Mouse (Mus musculus): ENCODE results near the gene Btbd6. TPM values are rescaled to one million over a fixed set of nuclear protein-coding genes. Genes with fewer than 3 reads are reported as not detected.

Gene Btbd6
- polyA plus RNA-seq, 1 experiment from 2014 or later = 20.5 TPM

GRCm38 (mm10) chr12:113016976-113017375 is 40.7 kb downstream of the Btbd6 start:
- no peak overlapping the region for H3K4me3 ChIP-seq
- H3K27me3 ChIP-seq (ENCODE audit: low read depth, poor library complexity, severe bottlenecking) = no peaks in the 10 kb centered on the region
- no peaks in the 10 kb centered on the region for H3K9me3 ChIP-seq (replicated peaks)
- H3K4me1 ChIP-seq = peaks cover 48% of the 10 kb centered on the region
- WGBS = 77% methylated on average over 8 of the region's 8 CpGs
- peaks cover 32% of the 10 kb centered on the region for H3K36me3 ChIP-seq
- H3K27ac ChIP-seq (replicated peaks) = no peak overlapping the region
- DNase-seq (ENCODE audit: low spot score) = no peak

- DNase-seq (ENCODE audit: low spot score) = no peak
- no peak overlapping the region for H3K27ac ChIP-seq (replicated peaks)
- no peaks in the 10 kb centered on the region for H3K9me3 ChIP-seq (replicated peaks)
- H3K4me3 ChIP-seq = no peak overlapping the region
- 79% methylated on average over 9 of the region's 9 CpGs for WGBS
- H3K36me3 ChIP-seq = peaks cover 34% of the 10 kb centered on the region
- H3K27me3 ChIP-seq (ENCODE audit: low read depth, poor library complexity, severe bottlenecking) = no peaks in the 10 kb centered on the region
- peaks cover 48% of the 10 kb centered on the region for H3K4me1 ChIP-seq
These were observed 41.2 kb downstream of the Btbd6 start for GRCm38 (mm10) chr12:113017429-113017984.

GRCm38 (mm10) chr12:113018763-113019162 is 42.5 kb downstream of the Btbd6 start:
- Histone ChIP-seq H3K4me1 (peaks cover 37% of the 10 kb centered on the region), H3K27ac (replicated peaks) (no peak overlapping the region), H3K27me3 (ENCODE audit: low read depth, poor library complexity, severe bottlenecking) (no peaks in the 10 kb centered on the region), H3K36me3 (peaks cover 43% of the 10 kb centered on the region), H3K9me3 (replicated peaks) (no peaks in the 10 kb centered on the region), H3K4me3 (no peak overlapping the region)
- no peak for DNase-seq (ENCODE audit: low spot score)
- WGBS = 87% methylated on average over 4 of the region's 4 CpGs

GRCm38 (mm10) chr12:113021488-113021887 is 45.2 kb downstream of the Btbd6 start:
- Histone ChIP-seq H3K4me1 (peaks cover 17% of the 10 kb centered on the region), H3K27me3 (ENCODE audit: low read depth, poor library complexity, severe bottlenecking) (no peaks in the 10 kb centered on the region), H3K9me3 (replicated peaks) (0 out of 2 replicates have a peak, but pooled peaks cover 3% of the 10 kb centered on the region), H3K4me3 (no peak overlapping the region), H3K36me3 (peaks cover 67% of the 10 kb centered on the region), H3K27ac (replicated peaks) (no peak overlapping the region)
- DNase-seq (ENCODE audit: low spot score) = no peak

GRCm38 (mm10) chr12:113023082-113023481 is 46.8 kb downstream of the Btbd6 start:
- Histone ChIP-seq H3K9me3 (replicated peaks) (0 out of 2 replicates have a peak, but pooled peaks cover 3% of the 10 kb centered on the region), H3K36me3 (peaks cover 79% of the 10 kb centered on the region), H3K27me3 (ENCODE audit: low read depth, poor library complexity, severe bottlenecking) (no peaks in the 10 kb centered on the region), H3K4me1 (peaks cover 10% of the 10 kb centered on the region), H3K4me3 (no peak overlapping the region), H3K27ac (replicated peaks) (no peak overlapping the region)
- no peak for DNase-seq (ENCODE audit: low spot score)
- WGBS = 86% methylated on average over 4 of the region's 4 CpGs

GRCm38 (mm10) chr12:113026557-113026956 is 50.3 kb downstream of the Btbd6 start:
- whole genome bisulfite sequencing = 97% methylated on average over 1 of the region's 1 CpGs
- no peak overlapping the region for H3K27ac ChIP-seq (replicated peaks)
- 0 out of 2 replicates have a peak, but pooled peaks cover 3% of the 10 kb centered on the region for H3K9me3 ChIP-seq (replicated peaks)
- DNase-seq (ENCODE audit: low spot score) = no peak
- peaks cover 56% of the 10 kb centered on the region for H3K36me3 ChIP-seq
- peaks cover 29% of the 10 kb centered on the region for H3K4me1 ChIP-seq
- H3K4me3 ChIP-seq = no peak overlapping the region
- H3K27me3 ChIP-seq (ENCODE audit: low read depth, poor library complexity, severe bottlenecking) = no peaks in the 10 kb centered on the region

GRCm38 (mm10) chr12:113027495-113027894 is 51.2 kb downstream of the Btbd6 start:
- H3K36me3 ChIP-seq = peaks cover 51% of the 10 kb centered on the region
- DNase-seq (ENCODE audit: low spot score) = no peak
- H3K4me3 ChIP-seq = no peak overlapping the region
- H3K27me3 ChIP-seq (ENCODE audit: low read depth, poor library complexity, severe bottlenecking) = no peaks in the 10 kb centered on the region
- H3K9me3 ChIP-seq (replicated peaks) = 0 out of 2 replicates have a peak, but pooled peaks cover 3% of the 10 kb centered on the region
- peak overlapping the region; percentile 69 for H3K27ac ChIP-seq (replicated peaks)
- peaks cover 38% of the 10 kb centered on the region for H3K4me1 ChIP-seq
- WGBS = 90% methylated on average over 2 of the region's 2 CpGs

- Histone ChIP-seq H3K27me3 (ENCODE audit: low read depth, poor library complexity, severe bottlenecking) (no peaks in the 10 kb centered on the region), H3K36me3 (peaks cover 49% of the 10 kb centered on the region), H3K4me1 (peaks cover 44% of the 10 kb centered on the region), H3K4me3 (no peak overlapping the region), H3K9me3 (replicated peaks) (0 out of 2 replicates have a peak, but pooled peaks cover 3% of the 10 kb centered on the region), H3K27ac (replicated peaks) (peak overlapping the region; percentile 69)
- DNase-seq (ENCODE audit: low spot score) = peak; percentile 30
- 61% methylated on average over 5 of the region's 5 CpGs for WGBS
These were observed 51.8 kb downstream of the Btbd6 start for GRCm38 (mm10) chr12:113028067-113028466.

Other genes with a start within 250 kb of the Btbd6 start
- 3.7 and 5.7 TPM in 2 replicates for gene Pld4, start 215.8 kb upstream of the Btbd6 start, polyA plus RNA-seq (2016; fragmentation: Nextera tagmentation; extraction: Ambion mirVana)
- gene Ahnak2, start 173.8 kb upstream of the Btbd6 start, polyA plus RNA-seq (2016; fragmentation: Nextera tagmentation; extraction: Ambion mirVana) = 0.06 and 0.11 TPM in 2 replicates
- gene Clba1, start 167.5 kb upstream of the Btbd6 start, polyA plus RNA-seq (2016; fragmentation: Nextera tagmentation; extraction: Ambion mirVana) = 13.7 and 14.4 TPM in 2 replicates
- gene Cdca4, start 147.1 kb upstream of the Btbd6 start, polyA plus RNA-seq (2016; fragmentation: Nextera tagmentation; extraction: Ambion mirVana) = 178 and 181 TPM in 2 replicates
- not detected in 2 replicates for gene Gpr132, start 108.3 kb upstream of the Btbd6 start, polyA plus RNA-seq (2016; fragmentation: Nextera tagmentation; extraction: Ambion mirVana)
- 2.4 and 2.8 TPM in 2 replicates for gene Jag2, start 46.7 kb upstream of the Btbd6 start, polyA plus RNA-seq (2016; fragmentation: Nextera tagmentation; extraction: Ambion mirVana)
- gene Nudt14, start 34.4 kb upstream of the Btbd6 start, polyA plus RNA-seq (2016; fragmentation: Nextera tagmentation; extraction: Ambion mirVana) = 66.4 and 76.4 TPM in 2 replicates
- 51.6 and 58.2 TPM in 2 replicates for gene Brf1, start 24.2 kb downstream of the Btbd6 start, polyA plus RNA-seq (2016; fragmentation: Nextera tagmentation; extraction: Ambion mirVana)
- gene Pacs2, start 38.0 kb downstream of the Btbd6 start, polyA plus RNA-seq (2016; fragmentation: Nextera tagmentation; extraction: Ambion mirVana) = 17.7 and 22.0 TPM in 2 replicates
- not detected in 2 replicates for gene Tex22, start 98.0 kb downstream of the Btbd6 start, polyA plus RNA-seq (2016; fragmentation: Nextera tagmentation; extraction: Ambion mirVana)
- 18.3 and 20.5 TPM in 2 replicates for gene Mta1, start 121.8 kb downstream of the Btbd6 start, polyA plus RNA-seq (2016; fragmentation: Nextera tagmentation; extraction: Ambion mirVana)
- gene Crip2, start 163.8 kb downstream of the Btbd6 start, polyA plus RNA-seq (2016; fragmentation: Nextera tagmentation; extraction: Ambion mirVana) = 278 and 293 TPM in 2 replicates
- 80.0 and 96.6 TPM in 2 replicates for gene Crip1, start 169.8 kb downstream of the Btbd6 start, polyA plus RNA-seq (2016; fragmentation: Nextera tagmentation; extraction: Ambion mirVana)
- gene Tedc1, start 179.9 kb downstream of the Btbd6 start, polyA plus RNA-seq (2016; fragmentation: Nextera tagmentation; extraction: Ambion mirVana) = 58.0 and 61.3 TPM in 2 replicates
- 19.0 and 22.0 TPM in 2 replicates for gene Tmem121, start 209.4 kb downstream of the Btbd6 start, polyA plus RNA-seq (2016; fragmentation: Nextera tagmentation; extraction: Ambion mirVana)

Data from midbrain, embryonic 10.5 days (tissue).